ENCODE assay signal across 30 mouse cellular contexts in the genomic region with DNA sequence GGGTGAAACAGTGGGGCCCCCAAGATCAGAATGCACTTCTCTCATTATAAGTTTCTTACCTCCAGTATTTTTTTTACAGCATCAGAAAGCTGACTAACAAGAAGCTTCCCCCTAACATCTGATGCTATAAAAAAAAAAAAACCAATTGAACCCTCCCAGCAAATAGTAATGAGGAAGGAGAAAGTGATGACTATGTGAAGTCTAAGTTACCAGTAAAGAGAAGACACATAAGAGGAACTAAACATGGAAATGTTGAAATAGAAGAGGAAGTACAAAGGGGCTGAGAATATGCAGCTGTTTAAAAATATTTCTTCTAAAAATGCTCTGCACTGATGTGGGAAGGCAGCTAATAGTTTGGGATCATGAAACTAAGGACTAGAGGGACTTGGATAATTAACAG. TPM values are rescaled to one million over a fixed set of nuclear protein-coding genes. Genes with fewer than 3 reads are reported as not detected.
DNase-seq lines count a peak whose midpoint lies in the region; ATAC-seq and TF ChIP-seq lines count a peak whose summit lies in the region.
"Had no signal": no experiment of that assay in that cellular context is flagged by ENCODE, and none has a peak within 500 bp of the region (broad histone marks: within the 10 kb centered on the region; RNA-seq: fewer than 3 reads in every experiment).

No protein-coding gene starts in this region.

- no peak for TF ChIP-seq RAD21 in MEL (IDR thresholded peaks at IDR 0.05; ENCODE audit: low read depth, low read length)

- TF ChIP-seq CTCF in spleen, adult 2 months (IDR thresholded peaks at IDR 0.05; ENCODE audit: extremely low read depth, insufficient read depth, insufficient read length, insufficient replicate concordance) = no peak
- TF ChIP-seq CTCF in MEL (IDR thresholded peaks at IDR 0.05 in 2 of 3, conservative IDR thresholded peaks at IDR 0.05 in 1 of 3; ENCODE audit: control insufficient read depth in 1 of 3, insufficient read depth in 1 of 3, low read depth in 2 of 3, low read length in 3 of 3, poor library complexity in 1 of 3, severe bottlenecking in 1 of 3) = no peak

- ATAC-seq in megakaryocyte, adult 5-6 weeks (ENCODE audit: poor library complexity, severe bottlenecking) = peak; percentile 81
- no peak for ATAC-seq in activated CD4-positive, CD25-positive, alpha-beta regulatory T cell, adult 4 months
- ATAC-seq: CD4-positive, CD25-positive, alpha-beta regulatory T cell, adult 4 months; forebrain, embryonic 15.5 days; intestine, postnatal 0 days had no signal

- no peak for TF ChIP-seq POLR2A in spleen, adult 2 months (IDR thresholded peaks at IDR 0.05; ENCODE audit: low read depth, low read length)
- TF ChIP-seq POLR2A in MEL (IDR thresholded peaks at IDR 0.05; ENCODE audit: control insufficient read depth in 1 of 2, insufficient read depth in 1 of 2, low read depth in 1 of 2, low read length in 2 of 2, poor library complexity in 1 of 2) = no peak

- H3K36me3 ChIP-seq in spleen, adult 2 months (ENCODE audit: control insufficient read depth, insufficient read depth, low read length) = no peaks in the 10 kb centered on the region
- H3K36me3 ChIP-seq in MEL (ENCODE audit: control insufficient read depth in 1 of 2, insufficient read depth in 2 of 2, low read length in 2 of 2) = peaks cover 0 to 16% of the 10 kb centered on the region in 2 experiments; a peak in 2 of 4 replicates
- no peaks in the 10 kb centered on the region for H3K36me3 ChIP-seq in hindbrain, embryonic 10.5 days
- H3K36me3 ChIP-seq: embryonic facial prominence, embryonic 10.5 days; forebrain, embryonic 15.5 days; heart, embryonic 12.5 days; hindbrain, embryonic 12.5 days; limb, embryonic 10.5 days; stomach, embryonic 15.5 days had no signal

- no peaks in the 10 kb centered on the region for H3K9me3 ChIP-seq in MEL (replicated peaks; ENCODE audit: insufficient read depth, low read length)
- H3K9me3 ChIP-seq in hindbrain, embryonic 10.5 days = no peaks in the 10 kb centered on the region
- H3K9me3 ChIP-seq: embryonic facial prominence, embryonic 10.5 days; forebrain, embryonic 15.5 days; heart, embryonic 12.5 days; hindbrain, embryonic 12.5 days; limb, embryonic 10.5 days; stomach, embryonic 15.5 days had no signal

- DNase-seq in spleen, adult 2 months (ENCODE audit: low read depth in 1 of 2, low spot score in 2 of 2) = peak in 1 of 2 experiments; percentile 54
- no peak for DNase-seq in spleen, postnatal 14 days (ENCODE audit: low spot score in 2 of 2)
- DNase-seq in MEL (ENCODE audit: low read depth, low spot score) = peak; percentile 76
- no peak for DNase-seq in frontal cortex, postnatal 10 days (ENCODE audit: low spot score in 2 of 2)
- no peak for DNase-seq in hindbrain, embryonic 10.5 days (ENCODE audit: low spot score)
- DNase-seq: adrenal gland, postnatal 10 days; cerebellum, adult 2 months; cerebellum, postnatal 25 days; gastrocnemius, postnatal 14 days; heart, adult 18-20 months; heart, postnatal 10 days; kidney, postnatal 10 days; liver; lung, adult 2 months; right cerebral cortex, postnatal 14 days; spleen, adult 18-20 months; thymus, adult 18-20 months; thymus, postnatal 4 days had no signal

- H3K27me3 ChIP-seq in spleen, adult 2 months (ENCODE audit: control insufficient read depth, insufficient read depth, low read length) = no peaks in the 10 kb centered on the region
- no peaks in the 10 kb centered on the region for H3K27me3 ChIP-seq in MEL (ENCODE audit: control insufficient read depth in 1 of 2, insufficient read depth in 2 of 2, low read length in 2 of 2)
- H3K27me3 ChIP-seq in hindbrain, embryonic 10.5 days (ENCODE audit: insufficient read depth, poor library complexity, severe bottlenecking) = peaks cover 16% of the 10 kb centered on the region
- H3K27me3 ChIP-seq: forebrain, embryonic 15.5 days; heart, embryonic 12.5 days; hindbrain, embryonic 12.5 days; stomach, embryonic 15.5 days had no signal

- TF ChIP-seq EP300 in MEL (IDR thresholded peaks at IDR 0.05; ENCODE audit: low read depth in 1 of 2, low read length in 2 of 2) = peak; percentile 26 to 64; a peak in 3 of 4 replicates

- no peak overlapping the region for H3K9ac ChIP-seq in MEL (ENCODE audit: control insufficient read depth, low read depth, low read length, poor library complexity, severe bottlenecking)
- H3K9ac ChIP-seq: forebrain, embryonic 15.5 days; heart, embryonic 12.5 days; hindbrain, embryonic 12.5 days; stomach, embryonic 15.5 days had no signal

- peak overlapping the region; percentile 29; the same call in 1 of the 2 replicates for H3K27ac ChIP-seq in spleen, adult 2 months (ENCODE audit: insufficient read depth, low read length)
- H3K27ac ChIP-seq in MEL (ENCODE audit: control insufficient read depth, low read depth, low read length) = no peak overlapping the region
- no peak overlapping the region for H3K27ac ChIP-seq in hindbrain, embryonic 10.5 days
- H3K27ac ChIP-seq: embryonic facial prominence, embryonic 10.5 days; forebrain, embryonic 15.5 days; hindbrain, embryonic 12.5 days; limb, embryonic 10.5 days; macrophage; stomach, embryonic 15.5 days had no signal

- no peaks in the 10 kb centered on the region; the same call in none of the 2 replicates for H3K4me1 ChIP-seq in spleen, adult 2 months (ENCODE audit: control insufficient read depth, insufficient read depth, insufficient read length)
- peaks cover 1 to 5% of the 10 kb centered on the region in 2 experiments; a peak in 3 of 4 replicates for H3K4me1 ChIP-seq in MEL (ENCODE audit: control insufficient read depth in 1 of 2, insufficient read depth in 2 of 2, low read length in 2 of 2)
- no peaks in the 10 kb centered on the region for H3K4me1 ChIP-seq in hindbrain, embryonic 10.5 days (replicated peaks)
- H3K4me1 ChIP-seq: heart, embryonic 12.5 days; hindbrain, embryonic 12.5 days; stomach, embryonic 15.5 days had no signal

- H3K4me3 ChIP-seq in spleen, adult 2 months (ENCODE audit: extremely low read depth, insufficient read depth, insufficient read length) = no peak overlapping the region
- no peak overlapping the region for H3K4me3 ChIP-seq in MEL (ENCODE audit: control insufficient read depth in 1 of 2, insufficient read depth in 1 of 2, low read depth in 2 of 2, low read length in 2 of 2)
- no peak overlapping the region for H3K4me3 ChIP-seq in hindbrain, embryonic 10.5 days
- H3K4me3 ChIP-seq: embryonic facial prominence, embryonic 10.5 days; forebrain, embryonic 15.5 days; heart, embryonic 12.5 days; hindbrain, embryonic 12.5 days; layer of hippocampus, adult 2 months; limb, embryonic 10.5 days; stomach, embryonic 15.5 days had no signal

- no peaks in the 10 kb centered on the region for H3K79me2 ChIP-seq in MEL (ENCODE audit: control insufficient read depth, insufficient read depth, low read length, poor library complexity)

TF ChIP-seq in MEL, 35 proteins besides CTCF, POLR2A, EP300 and RAD21:
- TF ChIP-seq ZNF384 (IDR thresholded peaks at IDR 0.05; ENCODE audit: low read depth, low read length) (peak; percentile 97), ELF1 (IDR thresholded peaks at IDR 0.05; ENCODE audit: low read depth, low read length) (no peak), HCFC1 (IDR thresholded peaks at IDR 0.05; ENCODE audit: low read depth, low read length) (0 out of 2 replicates have a peak, but pooled peaks have one; percentile 13), GATA1 (IDR thresholded peaks at IDR 0.05; ENCODE audit: low read depth, low read length) (no peak), POLR2AphosphoS2 (IDR thresholded peaks at IDR 0.05; ENCODE audit: low read length) (no peak), KAT2A (conservative IDR thresholded peaks at IDR 0.05; ENCODE audit: low read depth, low read length) (no peak), ETS1 (IDR thresholded peaks at IDR 0.05; ENCODE audit: low read depth, low read length) (peak; percentile 68), SIN3A (IDR thresholded peaks at IDR 0.05; ENCODE audit: low read length) (peak; percentile 45), MAFK (IDR thresholded peaks at IDR 0.05; ENCODE audit: borderline replicate concordance, low read depth, low read length) (peak; percentile 67; the same call in 1 of the 2 replicates)

RNA-seq across cellular contexts. Expression of gene Apbb1ip, which starts 27.1 kb away (rescaled TPM):
- 24.8 and 28.0 TPM in 2 replicates for polyA plus RNA-seq in spleen, adult 2 months (2012; rRNA removed)
- total RNA-seq in MEL (2012; rRNA removed) = 7.4 and 10.8 TPM in 2 replicates
- polyA plus RNA-seq in MEL (2012; ENCODE audit: insufficient read depth in 1 of 2, insufficient read length in 2 of 2, low read depth in 1 of 2, low replicate concordance in 2 of 2, missing spikeins in 1 of 2) = 10 to 100 TPM in 1 of 2 experiments, not detected in 1; 60.7 TPM
- total RNA-seq in megakaryocyte, adult 5-6 weeks (2015) = 194 and 206 TPM in 2 replicates
- 27.6 and 49.7 TPM in 2 replicates for total RNA-seq in megakaryocyte, adult 5-6 weeks (2017)
- 1.4 and 1.8 TPM in 2 replicates for polyA plus RNA-seq in hindbrain, embryonic 10.5 days (2016; fragmentation: Nextera tagmentation; extraction: Ambion mirVana)
- 10 to 100 TPM; 77.8 to 94.9 TPM for polyA plus RNA-seq in activated CD4-positive, CD25-positive, alpha-beta regulatory T cell, adult 4 months (2017; shearing (Covaris generic))
